Mouse (Mus musculus): Measurements from ENCODE around the gene Drosha.
"Not testable (repeated sequence)": the region's sequence is repeated elsewhere in the genome, so short reads cannot be mapped to it uniquely, and the experiment has no call there.

The Drosha gene

DNA sequence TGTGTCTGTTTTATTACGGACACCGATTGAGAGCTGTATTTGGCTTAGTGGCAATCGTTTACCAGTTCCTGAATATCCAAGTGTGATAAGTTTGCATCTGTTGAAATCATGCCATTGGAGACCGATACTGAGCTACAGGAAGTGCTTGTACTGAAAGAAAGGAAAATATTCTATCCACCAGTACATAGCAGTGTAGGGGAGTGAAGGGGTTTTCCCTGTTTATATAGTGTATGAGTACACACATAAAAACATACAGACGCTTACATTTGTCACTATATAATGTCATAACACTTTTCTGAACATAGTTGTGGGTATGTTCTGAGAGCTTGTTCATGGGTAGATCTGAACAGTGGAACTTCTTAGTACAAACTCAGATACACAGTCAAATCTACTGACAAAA is 106.9 kb downstream of the Drosha start:
- DNase-seq (ENCODE audit: extremely low spot score, low spot score) = no peak

DNA sequence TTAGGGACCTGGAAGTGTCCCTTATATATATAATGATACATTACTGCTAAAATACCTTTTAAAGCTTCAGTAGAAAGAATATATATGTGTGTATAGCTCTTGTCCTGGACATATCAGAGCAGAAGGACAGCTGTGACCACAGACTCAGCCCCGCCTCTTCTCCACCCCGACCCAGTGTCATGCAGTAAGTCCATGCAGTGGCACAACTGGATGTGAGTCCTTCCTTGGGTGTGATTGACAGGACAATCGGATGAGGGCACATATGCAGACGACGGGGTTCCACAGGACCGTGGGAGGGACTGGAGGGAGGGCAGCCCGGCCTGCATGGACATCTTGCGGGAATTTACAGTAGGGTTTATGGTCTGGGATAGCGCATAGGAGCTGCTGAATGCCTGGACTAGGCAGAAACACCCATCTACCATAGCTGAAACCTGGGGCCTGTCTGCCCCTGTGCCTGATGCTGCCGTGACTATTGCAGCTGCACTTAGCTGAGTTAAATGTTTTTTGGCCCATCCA is 111.7 kb downstream of the Drosha start:
- DNase-seq (ENCODE audit: extremely low spot score, low spot score) = no peak

DNA sequence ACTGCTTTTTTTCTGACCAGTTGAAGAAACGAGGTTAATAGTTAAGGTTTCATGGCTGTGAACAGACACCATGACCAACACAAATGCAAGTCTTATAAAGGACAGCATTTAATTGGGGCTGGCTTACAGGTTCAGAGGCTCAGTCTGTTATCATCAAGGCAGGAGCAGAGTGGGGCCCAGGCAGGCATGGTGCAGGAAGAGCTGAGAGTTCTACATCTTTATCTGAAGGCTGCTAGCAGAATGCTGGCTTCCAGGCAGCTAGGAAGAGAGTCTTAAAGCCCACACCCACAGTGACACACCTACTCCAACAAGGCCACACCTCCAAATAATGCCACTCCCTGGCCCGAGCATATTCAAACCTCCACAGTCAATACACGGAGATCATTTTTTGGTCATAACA is 112.7 kb downstream of the Drosha start:
- not testable (repeated sequence) for DNase-seq (ENCODE audit: extremely low spot score, low spot score)

DNA sequence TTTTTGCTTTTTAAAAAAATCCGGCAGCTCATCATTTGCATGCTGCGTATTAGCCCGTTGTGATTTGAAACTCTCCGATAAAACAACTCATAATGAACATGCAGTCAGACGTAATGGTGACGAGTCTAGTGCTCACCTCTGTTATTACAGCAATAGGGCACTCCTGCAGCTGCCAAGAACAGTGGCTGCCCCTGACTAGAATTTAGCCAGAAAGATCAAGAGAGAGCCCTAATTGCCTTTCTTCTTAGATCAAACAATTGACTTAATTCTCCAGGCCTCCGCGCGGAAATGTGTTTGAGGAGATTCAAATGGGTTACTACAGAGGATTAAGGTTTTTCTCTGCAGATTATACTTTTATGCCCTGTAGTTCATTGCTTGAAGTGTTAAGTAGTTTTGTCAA is 116.5 kb downstream of the Drosha start:
- DNase-seq (ENCODE audit: extremely low spot score, low spot score) = no peak

DNA sequence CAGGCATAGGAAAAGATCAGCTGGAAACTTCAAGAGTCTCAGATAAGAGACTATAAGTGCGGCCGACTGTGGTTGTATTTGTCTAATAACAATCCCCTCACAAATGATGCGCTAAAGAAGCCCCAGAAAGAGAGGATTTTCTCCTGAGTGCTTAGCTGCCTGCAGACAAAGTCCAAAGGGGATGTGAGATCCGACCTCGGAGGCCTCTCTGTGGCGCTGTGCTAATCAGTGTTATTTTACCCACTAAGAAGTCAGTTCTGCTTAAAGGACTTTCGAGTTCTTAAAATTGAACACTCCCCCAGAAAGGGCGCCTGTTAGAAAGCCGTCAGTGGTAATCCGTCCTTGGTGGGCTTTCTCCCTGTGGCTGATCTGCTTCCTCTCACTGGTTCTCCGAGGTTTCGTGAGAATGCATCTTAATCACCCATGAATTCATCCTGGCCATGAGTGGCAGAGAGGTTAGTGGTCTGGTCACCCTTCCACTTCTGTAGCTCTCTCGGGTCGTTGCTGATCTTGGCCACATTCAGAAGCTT is 117.1 kb downstream of the Drosha start:
- DNase-seq (ENCODE audit: extremely low spot score, low spot score) = no peak

DNA sequence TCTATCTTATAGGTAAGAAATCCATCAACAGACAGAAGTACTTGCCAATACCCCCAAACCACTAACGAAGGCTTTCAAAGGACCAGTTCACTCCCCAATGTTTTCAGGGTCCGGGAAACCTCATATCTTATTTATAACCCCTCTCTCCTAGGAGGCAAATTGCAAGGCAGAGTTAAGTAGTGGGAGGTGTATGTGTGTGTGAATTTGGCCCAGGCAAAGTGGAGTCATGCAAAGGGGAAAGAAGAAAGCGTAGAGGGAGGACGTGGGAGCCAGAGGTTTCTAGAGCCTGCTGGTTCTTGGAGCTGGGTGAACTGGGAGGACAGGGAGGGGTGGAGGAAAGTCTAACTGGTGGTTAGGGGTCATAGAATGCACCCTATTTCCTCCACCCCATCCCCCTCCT is 117.8 kb downstream of the Drosha start:
- no peak for DNase-seq (ENCODE audit: extremely low spot score, low spot score)

DNA sequence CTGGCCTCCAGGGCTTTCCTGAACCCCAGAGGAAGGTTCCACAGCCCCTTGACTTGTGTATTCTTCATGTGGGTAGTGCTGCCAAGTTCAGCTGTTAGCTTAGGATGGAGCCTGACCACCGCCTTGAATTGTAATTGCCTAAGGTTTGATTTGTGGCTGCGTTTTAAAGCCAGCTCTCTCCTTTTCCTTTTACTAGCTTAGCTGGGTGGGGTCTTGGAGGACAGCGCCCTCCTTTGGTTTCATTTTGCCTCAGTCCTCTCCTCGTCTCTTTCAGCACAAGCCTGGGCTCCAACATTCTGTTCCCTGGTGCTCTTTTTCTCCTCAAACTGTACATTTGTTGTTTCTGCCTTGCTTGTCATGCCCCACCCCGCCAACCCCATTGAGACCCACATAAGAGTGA is 133.4 kb downstream of the Drosha start:
- DNase-seq (ENCODE audit: extremely low spot score, low spot score) = no peak

DNA sequence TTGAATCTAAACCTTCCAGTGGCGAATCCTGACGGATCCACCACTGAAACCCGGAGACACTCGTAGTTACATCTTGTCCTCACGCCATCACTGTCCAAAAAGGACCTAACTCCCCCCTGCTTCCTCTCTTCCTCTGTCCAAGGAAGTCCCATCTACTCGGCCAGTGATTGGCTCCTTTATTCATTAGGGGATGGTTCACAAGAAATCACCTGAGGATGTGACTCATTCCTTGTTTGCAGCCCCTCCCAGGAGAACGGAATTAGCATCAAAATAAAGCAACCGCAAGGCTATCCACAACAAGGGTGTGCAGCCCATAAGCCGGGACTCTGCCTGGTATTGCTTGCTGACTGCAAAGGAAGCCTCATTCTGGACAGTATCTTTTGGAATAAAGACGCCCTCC is 137.6 kb downstream of the Drosha start:
- DNase-seq (ENCODE audit: extremely low spot score, low spot score) = no peak

DNA sequence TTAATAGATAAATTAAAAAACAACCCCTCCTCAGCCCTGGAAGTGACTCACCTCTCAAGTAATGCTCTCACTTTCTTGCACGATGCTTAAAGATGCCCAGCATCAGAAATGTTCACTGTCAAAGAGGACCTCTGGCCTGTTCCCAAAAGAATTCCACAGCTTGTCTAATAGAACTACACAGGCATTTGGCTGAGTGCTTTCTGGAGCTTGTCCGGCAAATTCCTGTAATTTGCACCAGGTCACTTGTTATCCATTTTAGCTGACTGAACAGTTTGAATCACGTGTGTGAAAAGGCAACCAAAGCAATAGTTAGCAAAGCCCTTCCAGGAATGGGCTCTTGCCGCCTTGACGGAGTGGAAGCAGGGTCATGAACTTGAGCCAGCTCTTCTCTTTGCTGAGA is 140.6 kb downstream of the Drosha start:
- no peak for DNase-seq (ENCODE audit: extremely low spot score, low spot score)

DNA sequence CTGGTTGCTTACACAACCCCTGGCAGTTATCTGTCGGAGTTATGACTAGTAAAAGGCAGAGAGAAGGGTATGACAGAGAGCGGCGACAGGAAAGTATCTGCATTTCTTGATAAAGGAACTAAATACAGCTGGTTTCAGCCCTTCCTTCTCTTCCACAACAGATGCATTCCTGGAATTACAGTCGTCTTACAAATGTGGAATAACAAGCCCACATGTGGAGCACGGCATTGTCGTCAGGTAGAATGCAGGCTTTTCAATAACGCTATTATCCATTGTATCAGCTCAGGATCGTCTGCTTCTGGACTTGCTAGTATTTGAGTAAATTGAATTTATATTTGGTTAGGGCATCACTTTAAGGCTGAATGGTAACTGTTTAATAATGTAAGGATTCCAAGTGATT is 144.2 kb downstream of the Drosha start:
- no peak for DNase-seq (ENCODE audit: extremely low spot score, low spot score)

DNA sequence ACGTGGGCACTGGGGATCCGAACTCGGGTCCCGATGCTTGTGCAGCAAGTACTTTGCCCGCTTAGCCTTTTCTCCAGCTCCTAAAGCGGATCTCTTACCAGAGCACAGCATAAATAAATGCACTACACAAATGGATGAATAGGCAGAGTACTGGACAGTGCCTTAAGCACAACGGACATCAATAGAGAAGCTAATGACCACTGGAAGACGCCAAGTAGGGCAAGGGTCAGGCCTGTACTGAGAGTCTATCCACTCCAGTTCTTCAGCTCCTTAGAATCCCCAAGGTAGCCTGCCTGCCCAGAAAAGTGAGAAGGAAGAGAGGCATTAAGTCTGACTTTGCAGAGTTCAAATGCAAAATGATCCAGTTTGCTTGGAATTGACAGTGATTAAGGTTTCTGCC is 147.8 kb downstream of the Drosha start:
- DNase-seq (ENCODE audit: extremely low spot score, low spot score) = no peak

All from neural tube, embryonic 10.5 days (tissue).